Mouse (Mus musculus) lung, embryonic 15.5 days (tissue): Measurements from ENCODE around the gene 4930535I16Rik. TPM values are rescaled to one million over a fixed set of nuclear protein-coding genes. Genes with fewer than 3 reads are reported as not detected.

Experiments used
- ATAC-seq: fragments of 200-750 bp; cut with Nextera tagmentation; 2 replicates; pipeline ENCODE4 v1.8.0; 2017; ENCODE audit warnings: moderate number of reproducible peaks, borderline replicate concordance; ENCODE audit not compliant: low FRiP score, low TSS enrichment; ENCODE audit errors: extremely low read depth
- H3K27ac ChIP-seq: fragments of 300-500 bp; sonication (generic); 2 replicates; pipeline ENCODE4 v1.5.1; 2015; ENCODE audit warnings: moderate library complexity, mild to moderate bottlenecking, inconsistent platforms
- H3K27me3 ChIP-seq: fragments of 300-500 bp; sonication (generic); 2 replicates; pipeline ENCODE4 v1.6.1; 2015; ENCODE audit warnings: inconsistent platforms
- H3K36me3 ChIP-seq: fragments of 300-500 bp; sonication (generic); 2 replicates; pipeline ENCODE4 v1.6.1; 2015; ENCODE audit warnings: inconsistent platforms
- H3K4me1 ChIP-seq: fragments of 300-500 bp; sonication (generic); 2 replicates; pipeline ENCODE4 v1.6.1; 2015; ENCODE audit warnings: inconsistent platforms
- H3K4me2 ChIP-seq: fragments of 300-500 bp; sonication (generic); 2 replicates; pipeline ENCODE4 v1.6.1; 2015; ENCODE audit warnings: inconsistent platforms, mild to moderate bottlenecking, moderate library complexity
- H3K4me3 ChIP-seq: fragments of 300-500 bp; sonication (generic); 2 replicates; pipeline ENCODE4 v1.5.1; 2015; ENCODE audit warnings: mild to moderate bottlenecking, inconsistent platforms
- H3K9ac ChIP-seq: fragments of 300-500 bp; sonication (generic); 2 replicates; pipeline ENCODE4 v1.6.1; 2015; ENCODE audit warnings: inconsistent platforms
- H3K9me3 ChIP-seq: fragments of 300-500 bp; sonication (generic); 2 replicates; pipeline ENCODE4 v1.6.1; 2016; ENCODE audit warnings: inconsistent platforms
- WGBS: fragments of 180-500 bp; shearing (Covaris S2); methylation state at CpG from one replicate; pipeline ENCODE4 v1.1.7; 2015; 5-methylcytosine and 5-hydroxymethylcytosine counted together
- polyA plus RNA-seq: library from polyadenylated mRNA; unstranded; fragments of >200 nt; fragmentation: Nextera tagmentation; extraction: Ambion mirVana; gene quantifications from 2 replicates; pipeline ENCODE4 v1.2.1, GENCODE M21; 2015

Gene 4930535I16Rik
- polyA plus RNA-seq, 1 experiment from 2014 or later = not detected

GRCm38 (mm10) chr4:123904333-123905125 lies 13.3 kb downstream of the 4930535I16Rik start, which contains the start of gene Mycbp:
Mycbp (plus strand) TSS chr4:123904832.
- H3K27ac ChIP-seq = peak within 1 kb of the TSS; percentile 83
- peak within 1 kb of the TSS; percentile 88 for H3K4me3 ChIP-seq
- peak; percentile 100 for ATAC-seq
- peaks cover 14% of the 10 kb centered on the region for H3K4me1 ChIP-seq
- under 1% methylated on average over 48 of the region's 49 CpGs for WGBS
- peak within 1 kb of the TSS; percentile 69 for H3K4me2 ChIP-seq
- peak within 1 kb of the TSS; percentile 81 for H3K9ac ChIP-seq
- H3K9me3 ChIP-seq = no peaks in the 10 kb centered on the region
- H3K27me3 ChIP-seq = no peaks in the 10 kb centered on the region
- H3K36me3 ChIP-seq = no peaks in the 10 kb centered on the region

GRCm38 (mm10) chr4:123903432-123903831 lies 14.4 kb downstream of the 4930535I16Rik start:
- Histone ChIP-seq H3K4me2 (no peak overlapping the region), H3K27ac (no peak overlapping the region), H3K36me3 (no peaks in the 10 kb centered on the region), H3K9ac (no peak overlapping the region), H3K4me3 (no peak overlapping the region), H3K9me3 (no peaks in the 10 kb centered on the region), H3K4me1 (peaks cover 14% of the 10 kb centered on the region), H3K27me3 (no peaks in the 10 kb centered on the region)
- 73% methylated on average over 3 of the region's 3 CpGs for WGBS
- ATAC-seq = no peak

DNA sequence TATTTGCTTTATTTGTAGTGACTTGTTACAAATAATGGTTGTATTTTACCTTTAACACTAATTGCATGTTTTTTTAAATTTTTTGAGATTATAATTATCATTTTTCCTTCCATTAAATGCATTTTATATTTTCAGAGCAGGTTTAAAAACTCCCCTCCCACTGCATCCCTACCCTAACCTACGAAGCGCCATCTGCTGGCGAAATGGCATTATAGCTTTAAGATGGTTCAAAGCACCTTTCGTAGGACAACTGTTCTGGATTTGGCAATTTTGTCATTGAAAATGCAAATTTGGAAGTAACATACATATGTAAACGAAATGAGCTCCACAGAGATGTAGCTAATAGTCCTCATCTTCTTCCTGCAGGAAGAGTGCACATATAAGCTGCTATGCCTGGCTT lies 19.1 kb downstream of the 4930535I16Rik start:
- Histone ChIP-seq H3K9me3 (no peaks in the 10 kb centered on the region), H3K36me3 (no peaks in the 10 kb centered on the region), H3K27me3 (no peaks in the 10 kb centered on the region), H3K9ac (no peak overlapping the region), H3K4me1 (peaks cover 9% of the 10 kb centered on the region; the same call in 1 of the 2 replicates), H3K27ac (no peak overlapping the region), H3K4me2 (no peak overlapping the region), H3K4me3 (no peak overlapping the region)
- WGBS = 11% methylated on average over 5 of the region's 5 CpGs
- no peak for ATAC-seq

- Histone ChIP-seq H3K36me3 (no peaks in the 10 kb centered on the region), H3K4me1 (peaks cover 13% of the 10 kb centered on the region; the same call in 1 of the 2 replicates), H3K27ac (0 out of 2 replicates have a peak overlapping the region, but pooled peaks have one; percentile 15), H3K9ac (no peak overlapping the region), H3K27me3 (no peaks in the 10 kb centered on the region), H3K4me2 (no peak overlapping the region), H3K9me3 (no peaks in the 10 kb centered on the region), H3K4me3 (no peak overlapping the region)
- no peak for ATAC-seq
- WGBS = 70% methylated on average over 4 of the region's 4 CpGs
These were observed 23.5 kb downstream of the 4930535I16Rik start for GRCm38 (mm10) chr4:123894295-123894694.

- Histone ChIP-seq H3K36me3 (no peaks in the 10 kb centered on the region), H3K27me3 (no peaks in the 10 kb centered on the region), H3K4me1 (peaks cover 13% of the 10 kb centered on the region; the same call in 1 of the 2 replicates), H3K27ac (0 out of 2 replicates have a peak overlapping the region, but pooled peaks have one; percentile 15), H3K4me3 (no peak overlapping the region), H3K9ac (no peak overlapping the region), H3K4me2 (no peak overlapping the region), H3K9me3 (no peaks in the 10 kb centered on the region)
- WGBS = 71% methylated on average over 5 of the region's 5 CpGs
- ATAC-seq = peak; percentile 86
These were observed 24.1 kb downstream of the 4930535I16Rik start for GRCm38 (mm10) chr4:123893726-123894125.

Other genes with a start within 250 kb of the 4930535I16Rik start
- gene Macf1, start 233.7 kb downstream of the 4930535I16Rik start, polyA plus RNA-seq = 64.2 and 73.1 TPM in 2 replicates
- 263 and 281 TPM in 2 replicates for gene Ndufs5, start 199.8 kb downstream of the 4930535I16Rik start, polyA plus RNA-seq
- 43.7 and 44.5 TPM in 2 replicates for gene Akirin1, start 167.7 kb downstream of the 4930535I16Rik start, polyA plus RNA-seq
- 0.74 and 2.2 TPM in 2 replicates for gene Rhbdl2, start 130.1 kb downstream of the 4930535I16Rik start, polyA plus RNA-seq
- gene 4933427I04Rik, start 58.3 kb downstream of the 4930535I16Rik start, polyA plus RNA-seq = not detected in 2 replicates
- gene Mycbp, start 13.2 kb downstream of the 4930535I16Rik start, polyA plus RNA-seq = 61.7 and 69.6 TPM in 2 replicates
- 46.6 and 49.2 TPM in 2 replicates for gene Rragc, start 576 bp downstream of the 4930535I16Rik start, polyA plus RNA-seq